Mouse (Mus musculus) intestine, postnatal 0 days (tissue): ENCODE measurements around the gene Il1rapl2. TPM values are rescaled to one million over a fixed set of nuclear protein-coding genes. Genes with fewer than 3 reads are reported as not detected.
A peak's percentile ranks its signal among the peaks of the same experiment; 100 is the strongest.

ENCODE experiments used
- ATAC-seq: fragments of 200-750 bp; cut with Nextera tagmentation; 2 replicates; pipeline ENCODE4 v1.8.0; 2017; ENCODE audit warnings: mild to moderate bottlenecking, moderate TSS enrichment, moderate library complexity
- H3K27ac ChIP-seq: fragments of 300-500 bp; sonication (generic); 2 replicates; pipeline ENCODE4 v1.5.1; 2014; ENCODE audit warnings: mild to moderate bottlenecking, low read depth, low read length, moderate library complexity
- H3K27me3 ChIP-seq: fragments of 300-500 bp; sonication (generic); replicated peaks from 2 replicates; pipeline ENCODE4 v1.6.1; 2014; ENCODE audit warnings: low read length, mixed read lengths; ENCODE audit not compliant: control insufficient read depth, insufficient read depth
- H3K36me3 ChIP-seq: fragments of 300-500 bp; sonication (generic); 2 replicates; pipeline ENCODE4 v1.6.1; 2014; ENCODE audit warnings: mild to moderate bottlenecking, moderate library complexity; ENCODE audit not compliant: control insufficient read depth, insufficient read depth
- H3K4me1 ChIP-seq: fragments of 300-500 bp; sonication (generic); replicated peaks from 2 replicates; pipeline ENCODE4 v1.6.1; 2014; ENCODE audit warnings: antibody characterized with exemption, low read length, mixed read lengths; ENCODE audit not compliant: control insufficient read depth, insufficient read depth
- H3K4me2 ChIP-seq: fragments of 300-500 bp; sonication (generic); replicated peaks from 2 replicates; pipeline ENCODE4 v1.6.1; 2014; ENCODE audit warnings: low read depth, mild to moderate bottlenecking, moderate library complexity
- H3K4me3 ChIP-seq: fragments of 300-500 bp; sonication (generic); 2 replicates; pipeline ENCODE4 v1.5.1; 2014; ENCODE audit warnings: low read depth, low read length
- H3K9ac ChIP-seq: fragments of 300-500 bp; sonication (generic); 2 replicates; pipeline ENCODE4 v1.6.1; 2014; ENCODE audit warnings: mild to moderate bottlenecking, low read depth, low read length
- H3K9me3 ChIP-seq: fragments of 300-500 bp; sonication (generic); 2 replicates; pipeline ENCODE4 v1.6.1; 2016; ENCODE audit warnings: mixed run types; ENCODE audit not compliant: control insufficient read depth
- CTCF ChIP-seq: sonication (generic); IDR thresholded peaks from 2 replicates; pipeline ENCODE4 v1.5.1; 2016; ENCODE audit warnings: low read depth, mild to moderate bottlenecking, control low read depth, antibody characterized with exemption, moderate library complexity
- WGBS: fragments of 180-500 bp; shearing (Covaris S2); extraction: QIAGEN DNeasy Blood & Tissue Kit; methylation state at CpG from one replicate; pipeline ENCODE4 v1.1.7; 2014; 5-methylcytosine and 5-hydroxymethylcytosine counted together
- polyA plus RNA-seq: library from polyadenylated mRNA; unstranded; fragments of >200 nt; fragmentation: Nextera tagmentation; extraction: Ambion mirVana; gene quantifications from 2 replicates; pipeline ENCODE4 v1.2.1, GENCODE M21; 2015

Il1rapl2 gene
- polyA plus RNA-seq, 1 experiment from 2014 or later = not detected

- WGBS = 66% methylated on average over 1 of the region's 1 CpGs
- no peaks in the 10 kb centered on the region for H3K36me3 ChIP-seq
- no peaks in the 10 kb centered on the region for H3K4me1 ChIP-seq
- no peak overlapping the region for H3K9ac ChIP-seq
- ATAC-seq = no peak
- H3K9me3 ChIP-seq = no peaks in the 10 kb centered on the region
- no peak for TF ChIP-seq CTCF
- no peaks in the 10 kb centered on the region for H3K27me3 ChIP-seq
- H3K4me3 ChIP-seq = no peak overlapping the region
- no peak overlapping the region for H3K27ac ChIP-seq
- H3K4me2 ChIP-seq = no peak overlapping the region
Measured at GRCm38 (mm10) chrX:137812151-137812550, 241.7 kb downstream of the Il1rapl2 start.

GRCm38 (mm10) chrX:137848936-137849335 lies 278.5 kb downstream of the Il1rapl2 start:
- H3K36me3 ChIP-seq = no peaks in the 10 kb centered on the region
- H3K4me2 ChIP-seq = no peak overlapping the region
- H3K27ac ChIP-seq = no peak overlapping the region
- no peaks in the 10 kb centered on the region for H3K4me1 ChIP-seq
- TF ChIP-seq CTCF = no peak
- 49% methylated on average over 3 of the region's 3 CpGs for WGBS
- H3K9ac ChIP-seq = no peak overlapping the region
- no peak overlapping the region for H3K4me3 ChIP-seq
- no peaks in the 10 kb centered on the region for H3K9me3 ChIP-seq
- no peak for ATAC-seq
- no peaks in the 10 kb centered on the region for H3K27me3 ChIP-seq

GRCm38 (mm10) chrX:137923490-137923889 lies 353.1 kb downstream of the Il1rapl2 start:
- Histone ChIP-seq H3K9me3 (no peaks in the 10 kb centered on the region), H3K4me3 (no peak overlapping the region), H3K4me2 (no peak overlapping the region), H3K36me3 (no peaks in the 10 kb centered on the region), H3K4me1 (no peaks in the 10 kb centered on the region), H3K27me3 (no peaks in the 10 kb centered on the region), H3K27ac (no peak overlapping the region), H3K9ac (no peak overlapping the region)
- ATAC-seq = no peak
- TF ChIP-seq CTCF = no peak

- no peak overlapping the region for H3K4me3 ChIP-seq
- no peaks in the 10 kb centered on the region for H3K27me3 ChIP-seq
- no peak for TF ChIP-seq CTCF
- no peak overlapping the region for H3K4me2 ChIP-seq
- no peak overlapping the region for H3K9ac ChIP-seq
- ATAC-seq = no peak
- no peaks in the 10 kb centered on the region for H3K36me3 ChIP-seq
- 52% methylated on average over 2 of the region's 2 CpGs for WGBS
- no peak overlapping the region for H3K27ac ChIP-seq
- H3K9me3 ChIP-seq = no peaks in the 10 kb centered on the region
- H3K4me1 ChIP-seq = no peaks in the 10 kb centered on the region
Measured at GRCm38 (mm10) chrX:137926835-137927234, 356.4 kb downstream of the Il1rapl2 start.

GRCm38 (mm10) chrX:137947741-137948140 lies 377.3 kb downstream of the Il1rapl2 start:
- no peak for TF ChIP-seq CTCF
- H3K9me3 ChIP-seq = no peaks in the 10 kb centered on the region
- 58% methylated on average over 1 of the region's 1 CpGs for WGBS
- no peaks in the 10 kb centered on the region for H3K4me1 ChIP-seq
- no peak for ATAC-seq
- H3K4me2 ChIP-seq = no peak overlapping the region
- no peak overlapping the region for H3K27ac ChIP-seq
- no peaks in the 10 kb centered on the region for H3K36me3 ChIP-seq
- no peak overlapping the region for H3K4me3 ChIP-seq
- no peaks in the 10 kb centered on the region for H3K27me3 ChIP-seq
- no peak overlapping the region for H3K9ac ChIP-seq

DNA sequence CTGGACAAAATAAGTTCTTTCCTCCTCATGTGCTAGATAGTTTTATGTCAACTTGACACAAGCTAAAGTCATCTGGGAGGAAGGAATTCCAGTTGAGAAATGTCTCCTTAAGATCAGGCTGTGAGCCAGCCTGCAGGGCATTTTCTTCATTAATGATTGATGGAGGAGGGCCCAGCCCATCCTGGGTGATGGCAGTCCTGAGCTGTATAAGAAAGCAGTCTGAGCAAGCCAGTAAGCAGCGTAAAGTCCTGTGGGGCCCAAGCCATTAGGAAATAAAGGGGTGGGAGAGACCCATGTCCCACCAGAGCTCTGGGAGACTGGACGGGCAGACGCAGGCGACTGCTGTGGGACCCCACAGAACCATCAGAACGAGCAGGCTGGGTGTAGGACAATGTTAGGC lies 400.9 kb downstream of the Il1rapl2 start:
- H3K9me3 ChIP-seq = no peaks in the 10 kb centered on the region
- no peaks in the 10 kb centered on the region for H3K27me3 ChIP-seq
- no peak overlapping the region for H3K27ac ChIP-seq
- no peak overlapping the region for H3K4me2 ChIP-seq
- H3K4me1 ChIP-seq = no peaks in the 10 kb centered on the region
- peak; percentile 86 for ATAC-seq
- no peaks in the 10 kb centered on the region for H3K36me3 ChIP-seq
- no peak overlapping the region for H3K9ac ChIP-seq
- TF ChIP-seq CTCF = no peak
- 56% methylated on average over 5 of the region's 5 CpGs for WGBS
- no peak overlapping the region for H3K4me3 ChIP-seq

DNA sequence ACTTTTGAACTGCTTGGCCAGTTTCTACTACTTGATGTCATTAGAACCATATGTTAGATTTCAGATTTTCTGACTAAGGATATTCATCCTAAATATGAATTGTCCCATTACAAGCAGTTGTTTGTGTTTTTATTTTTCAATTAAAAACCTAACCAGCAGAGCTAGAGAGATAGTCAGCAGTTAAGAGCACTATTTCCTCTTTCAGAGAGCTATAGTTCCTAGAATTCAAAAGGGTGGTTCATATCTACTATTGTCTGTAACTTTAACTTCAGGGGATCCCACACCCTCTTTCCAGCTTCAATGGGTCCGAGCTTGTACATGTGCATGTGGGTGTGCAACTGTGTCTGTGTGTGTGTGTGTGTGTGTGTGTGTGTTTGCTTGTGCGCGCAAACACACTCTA lies 472.7 kb downstream of the Il1rapl2 start:
- no peak for TF ChIP-seq CTCF
- no peaks in the 10 kb centered on the region for H3K4me1 ChIP-seq
- H3K9me3 ChIP-seq = no peaks in the 10 kb centered on the region
- no peak overlapping the region for H3K4me3 ChIP-seq
- no peak overlapping the region for H3K4me2 ChIP-seq
- 86% methylated on average over 3 of the region's 3 CpGs for WGBS
- no peak for ATAC-seq
- no peaks in the 10 kb centered on the region for H3K27me3 ChIP-seq
- no peak overlapping the region for H3K9ac ChIP-seq
- no peak overlapping the region for H3K27ac ChIP-seq
- H3K36me3 ChIP-seq = no peaks in the 10 kb centered on the region
